Mouse (Mus musculus) heart, embryonic 13.5 days (tissue): Measurements from ENCODE around the gene Irs1. TPM values are rescaled to one million over a fixed set of nuclear protein-coding genes. Genes with fewer than 3 reads are reported as not detected.

Experiments
- ATAC-seq: fragments of 200-750 bp; cut with Nextera tagmentation; 2 replicates; pipeline ENCODE4 v1.8.0; 2017; ENCODE audit warnings: moderate TSS enrichment; ENCODE audit not compliant: insufficient number of reproducible peaks, low FRiP score, low TSS enrichment; ENCODE audit errors: extremely low read depth
- H3K27ac ChIP-seq: fragments of 300-500 bp; sonication (generic); replicated peaks from 2 replicates; pipeline ENCODE4 v1.5.1; 2015; ENCODE audit warnings: moderate library complexity, mild to moderate bottlenecking, inconsistent platforms
- H3K27me3 ChIP-seq: fragments of 300-500 bp; sonication (generic); replicated peaks from 2 replicates; pipeline ENCODE4 v1.6.1; 2015; ENCODE audit warnings: mild to moderate bottlenecking, inconsistent platforms
- H3K36me3 ChIP-seq: fragments of 300-500 bp; sonication (generic); 2 replicates; pipeline ENCODE4 v1.6.1; 2015; ENCODE audit warnings: mild to moderate bottlenecking, inconsistent platforms
- H3K4me1 ChIP-seq: fragments of 300-500 bp; sonication (generic); 2 replicates; pipeline ENCODE4 v1.6.1; 2015; ENCODE audit warnings: inconsistent platforms
- H3K4me2 ChIP-seq: fragments of 300-500 bp; sonication (generic); 2 replicates; pipeline ENCODE4 v1.6.1; 2015; ENCODE audit warnings: inconsistent platforms, mild to moderate bottlenecking, moderate library complexity
- H3K4me3 ChIP-seq: fragments of 300-500 bp; sonication (generic); 2 replicates; pipeline ENCODE4 v1.5.1; 2015; ENCODE audit warnings: moderate library complexity, mild to moderate bottlenecking, inconsistent platforms
- H3K9ac ChIP-seq: fragments of 300-500 bp; sonication (generic); 2 replicates; pipeline ENCODE4 v1.6.1; 2015; ENCODE audit warnings: inconsistent platforms, mild to moderate bottlenecking, moderate library complexity
- H3K9me3 ChIP-seq: fragments of 300-500 bp; sonication (generic); 2 replicates; pipeline ENCODE4 v1.6.1; 2016; ENCODE audit warnings: inconsistent platforms
- WGBS: fragments of 180-500 bp; shearing (Covaris S2); methylation state at CpG from one replicate; pipeline ENCODE4 v1.1.7; 2015; ENCODE audit warnings: mixed read lengths; 5-methylcytosine and 5-hydroxymethylcytosine counted together
- polyA plus RNA-seq: library from polyadenylated mRNA; unstranded; fragments of >200 nt; fragmentation: Nextera tagmentation; extraction: Ambion mirVana; gene quantifications from 2 replicates; pipeline ENCODE4 v1.2.1, GENCODE M21; 2015

The Irs1 gene
- polyA plus RNA-seq, 1 experiment from 2014 or later, result 9.5 TPM

DNA sequence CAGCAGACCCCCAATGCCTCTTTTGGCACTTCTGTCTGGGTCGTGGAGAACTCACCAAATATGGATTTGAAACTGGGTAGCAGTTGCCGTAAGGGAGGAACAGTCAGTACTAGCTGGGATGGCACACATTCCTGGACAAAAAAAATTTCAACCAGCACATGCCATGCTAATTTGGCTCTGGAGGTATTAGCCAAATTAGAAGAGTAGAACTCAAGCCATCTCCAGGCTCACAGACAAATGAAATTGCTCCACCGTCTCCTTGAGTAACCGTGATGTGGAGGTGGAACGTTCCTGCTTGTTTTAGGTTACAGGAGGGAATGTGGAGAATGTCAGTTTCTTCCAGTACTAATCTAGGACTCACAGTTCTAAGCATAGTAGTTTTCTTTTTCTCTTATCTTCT is 83.7 kb downstream of the Irs1 start:
- no peak overlapping the region for H3K27ac ChIP-seq
- no peak overlapping the region for H3K4me2 ChIP-seq
- 35% methylated on average over 5 of the region's 5 CpGs for WGBS
- no peaks in the 10 kb centered on the region for H3K36me3 ChIP-seq
- H3K4me1 ChIP-seq, result peaks cover 19% of the 10 kb centered on the region
- H3K4me3 ChIP-seq, result no peak overlapping the region
- no peaks in the 10 kb centered on the region for H3K27me3 ChIP-seq
- no peak for ATAC-seq
- H3K9me3 ChIP-seq, result peaks cover 9% of the 10 kb centered on the region
- H3K9ac ChIP-seq, result no peak overlapping the region

GRCm38 (mm10) chr1:82200636-82201035 is 90.6 kb downstream of the Irs1 start:
- H3K27me3 ChIP-seq, result no peaks in the 10 kb centered on the region
- WGBS, result 17% methylated on average over 7 of the region's 7 CpGs
- no peaks in the 10 kb centered on the region for H3K9me3 ChIP-seq
- peak overlapping the region; percentile 63; the same call in 1 of the 2 replicates for H3K9ac ChIP-seq
- no peaks in the 10 kb centered on the region for H3K36me3 ChIP-seq
- no peak for ATAC-seq
- H3K4me3 ChIP-seq, result no peak overlapping the region
- peak overlapping the region; percentile 40 for H3K4me2 ChIP-seq
- peaks cover 40% of the 10 kb centered on the region for H3K4me1 ChIP-seq
- peak overlapping the region; percentile 94 for H3K27ac ChIP-seq

GRCm38 (mm10) chr1:82199918-82200317 is 91.3 kb downstream of the Irs1 start:
- H3K27ac ChIP-seq, result peak overlapping the region; percentile 94
- H3K36me3 ChIP-seq, result no peaks in the 10 kb centered on the region
- H3K27me3 ChIP-seq, result no peaks in the 10 kb centered on the region
- H3K9me3 ChIP-seq, result no peaks in the 10 kb centered on the region
- 0 out of 2 replicates have a peak overlapping the region, but pooled peaks have one; percentile 25 for H3K9ac ChIP-seq
- 15% methylated on average over 1 of the region's 1 CpGs for WGBS
- peaks cover 40% of the 10 kb centered on the region for H3K4me1 ChIP-seq
- no peak overlapping the region for H3K4me3 ChIP-seq
- peak overlapping the region; percentile 40 for H3K4me2 ChIP-seq
- peak; percentile 54; the same call in 1 of the 2 replicates for ATAC-seq

GRCm38 (mm10) chr1:82191579-82191978 is 99.6 kb downstream of the Irs1 start:
- H3K4me3 ChIP-seq, result no peak overlapping the region
- H3K9ac ChIP-seq, result no peak overlapping the region
- no peak overlapping the region for H3K27ac ChIP-seq
- H3K27me3 ChIP-seq, result no peaks in the 10 kb centered on the region
- no peak overlapping the region for H3K4me2 ChIP-seq
- H3K36me3 ChIP-seq, result no peaks in the 10 kb centered on the region
- ATAC-seq, result no peak
- H3K4me1 ChIP-seq, result peaks cover 16% of the 10 kb centered on the region
- 34% methylated on average over 3 of the region's 3 CpGs for WGBS
- no peaks in the 10 kb centered on the region for H3K9me3 ChIP-seq

DNA sequence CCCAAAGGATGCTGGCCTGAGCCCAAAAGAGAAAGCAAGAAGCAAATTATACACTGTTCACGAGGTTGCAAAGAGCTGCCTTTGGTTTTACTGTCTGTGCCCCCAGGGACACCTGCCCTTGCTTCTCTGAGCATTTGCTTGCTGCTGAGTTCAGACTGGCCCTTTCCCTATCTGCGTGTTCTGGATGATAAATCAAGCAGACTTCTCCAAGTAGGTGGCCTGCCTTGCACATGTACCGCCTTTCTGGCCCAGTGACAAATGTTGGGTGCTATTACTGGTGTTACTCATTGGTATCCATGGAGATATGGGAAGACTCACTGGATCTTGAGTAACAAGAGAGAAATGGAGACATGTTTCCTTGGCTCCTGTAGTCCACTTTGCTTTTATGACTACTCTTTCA is 101.7 kb downstream of the Irs1 start:
- WGBS, result 48% methylated on average over 3 of the region's 3 CpGs
- no peak overlapping the region for H3K4me3 ChIP-seq
- H3K36me3 ChIP-seq, result no peaks in the 10 kb centered on the region
- peaks cover 22% of the 10 kb centered on the region for H3K4me1 ChIP-seq
- no peak overlapping the region for H3K4me2 ChIP-seq
- ATAC-seq, result no peak
- H3K27ac ChIP-seq, result no peak overlapping the region
- H3K27me3 ChIP-seq, result no peaks in the 10 kb centered on the region
- H3K9me3 ChIP-seq, result no peaks in the 10 kb centered on the region
- no peak overlapping the region for H3K9ac ChIP-seq

- Histone ChIP-seq H3K27ac (no peak overlapping the region), H3K4me1 (peaks cover 28% of the 10 kb centered on the region), H3K4me3 (no peak overlapping the region), H3K36me3 (no peaks in the 10 kb centered on the region), H3K4me2 (no peak overlapping the region), H3K9me3 (no peaks in the 10 kb centered on the region), H3K9ac (no peak overlapping the region), H3K27me3 (no peaks in the 10 kb centered on the region)
- WGBS, result 80% methylated on average over 10 of the region's 10 CpGs
- ATAC-seq, result no peak
These were observed 102.5 kb downstream of the Irs1 start for GRCm38 (mm10) chr1:82188549-82189231.

GRCm38 (mm10) chr1:82183913-82184442 is 107.2 kb downstream of the Irs1 start:
- no peaks in the 10 kb centered on the region for H3K9me3 ChIP-seq
- H3K4me2 ChIP-seq, result no peak overlapping the region
- no peaks in the 10 kb centered on the region for H3K27me3 ChIP-seq
- H3K27ac ChIP-seq, result peak overlapping the region; percentile 24; the same call in 1 of the 2 replicates
- peaks cover 18% of the 10 kb centered on the region for H3K4me1 ChIP-seq
- ATAC-seq, result no peak
- H3K36me3 ChIP-seq, result no peaks in the 10 kb centered on the region
- no peak overlapping the region for H3K9ac ChIP-seq
- WGBS, result 48% methylated on average over 8 of the region's 8 CpGs
- H3K4me3 ChIP-seq, result no peak overlapping the region

Other genes with a start within 250 kb of the Irs1 start
- gene Gm9747, start 58.3 kb downstream of the Irs1 start, polyA plus RNA-seq, result 33.4 and 34.4 TPM in 2 replicates
- 8.7 and 9.7 TPM in 2 replicates for gene Rhbdd1, start 25.0 kb upstream of the Irs1 start, polyA plus RNA-seq